Mouse (Mus musculus) cerebellum, adult 18-20 months (tissue): Measurements from ENCODE around the gene Plin4.

Source experiments
- DNase-seq, 2 experiments: peaks; one replicate each; pipeline ENCODE4 v3.0.0; 2021

Gene Plin4

GRCm38 (mm10) chr17:56051369-56051768 lies 58.2 kb downstream of the Plin4 start:
- no peak for DNase-seq
